Comparison of ENCODE assay signal across 9 mouse cellular contexts in genomic region chr7:144585648-144586047, GRCm38 (mm10). TPM values are rescaled to one million over a fixed set of nuclear protein-coding genes. Genes with fewer than 3 reads are reported as not detected.
DNase-seq lines count a peak whose midpoint lies in the region; ATAC-seq and TF ChIP-seq lines count a peak whose summit lies in the region.
"Had no signal": no experiment of that assay in that cellular context is flagged by ENCODE, and none has a peak within 500 bp of the region (broad histone marks: within the 10 kb centered on the region; RNA-seq: fewer than 3 reads in every experiment).

No protein-coding gene starts in this region.

- peaks cover 14% of the 10 kb centered on the region for H3K4me1 ChIP-seq in forebrain, postnatal 0 days (ENCODE audit: insufficient read depth)
- H3K4me1 ChIP-seq in forebrain, embryonic 13.5 days: peaks cover 22% of the 10 kb centered on the region
- H3K4me1 ChIP-seq in G1E (ENCODE audit: insufficient read depth, low read depth, low read length): peaks cover 25% of the 10 kb centered on the region
- H3K4me1 ChIP-seq in limb, embryonic 14.5 days (ENCODE audit: control insufficient read depth, insufficient read depth, low read length): peaks cover 13% of the 10 kb centered on the region

- no peaks in the 10 kb centered on the region for H3K27me3 ChIP-seq in forebrain, postnatal 0 days (ENCODE audit: insufficient read depth, low read length)
- H3K27me3 ChIP-seq in forebrain, embryonic 13.5 days: peaks cover 16% of the 10 kb centered on the region; the same call in 1 of the 2 replicates
- no peaks in the 10 kb centered on the region for H3K27me3 ChIP-seq in G1E (ENCODE audit: insufficient read depth, low read length)
- no peaks in the 10 kb centered on the region for H3K27me3 ChIP-seq in limb, embryonic 14.5 days (ENCODE audit: control insufficient read depth, insufficient read depth, low read length)
- H3K27me3 ChIP-seq: limb, embryonic 15.5 days had no signal

- H3K4me2 ChIP-seq in forebrain, postnatal 0 days (ENCODE audit: low read depth): no peak overlapping the region
- H3K4me2 ChIP-seq in forebrain, embryonic 13.5 days: no peak overlapping the region
- H3K4me2 ChIP-seq in limb, embryonic 14.5 days (replicated peaks; ENCODE audit: low read depth, low read length, severe bottlenecking): no peak overlapping the region
- H3K4me2 ChIP-seq: limb, embryonic 15.5 days had no signal

- no peaks in the 10 kb centered on the region for H3K36me3 ChIP-seq in forebrain, postnatal 0 days (ENCODE audit: insufficient read depth)
- H3K36me3 ChIP-seq in forebrain, embryonic 13.5 days (ENCODE audit: poor library complexity, severe bottlenecking): no peaks in the 10 kb centered on the region
- H3K36me3 ChIP-seq in G1E (replicated peaks): peaks cover 18% of the 10 kb centered on the region
- 0 out of 2 replicates have a peak, but pooled peaks cover 3% of the 10 kb centered on the region for H3K36me3 ChIP-seq in limb, embryonic 14.5 days (ENCODE audit: control insufficient read depth, insufficient read depth, low read length)
- H3K36me3 ChIP-seq: limb, embryonic 15.5 days had no signal

- intact Hi-C loops in heart, postnatal 14 days (cut with DNase I): loop anchor here (2.0 to 5.0 kb wide), 2 partner anchors 322 to 369 kb away; no protein-coding TSS in a partner anchor

- H3K4me3 ChIP-seq in forebrain, postnatal 0 days (ENCODE audit: low read depth, low read length): no peak overlapping the region
- no peak overlapping the region for H3K4me3 ChIP-seq in forebrain, embryonic 13.5 days
- no peak overlapping the region for H3K4me3 ChIP-seq in G1E (ENCODE audit: low read depth, low read length)
- no peak overlapping the region for H3K4me3 ChIP-seq in limb, embryonic 14.5 days (replicated peaks; ENCODE audit: low read length)
- H3K4me3 ChIP-seq: limb, embryonic 15.5 days had no signal

- 0 out of 2 replicates have a peak, but pooled peaks have one; percentile 15 for TF ChIP-seq POLR2A in limb, embryonic 14.5 days (IDR thresholded peaks at IDR 0.05; ENCODE audit: borderline replicate concordance, extremely low read depth, insufficient read depth, insufficient read length)

- H3K27ac ChIP-seq in forebrain, postnatal 0 days (ENCODE audit: low read depth, low read length): no peak overlapping the region
- no peak overlapping the region for H3K27ac ChIP-seq in forebrain, embryonic 13.5 days
- no peak overlapping the region for H3K27ac ChIP-seq in limb, embryonic 14.5 days (replicated peaks; ENCODE audit: low read depth, low read length)
- H3K27ac ChIP-seq: limb, embryonic 15.5 days had no signal

- peak; percentile 81 for DNase-seq in forebrain, postnatal 0 days
- peak; percentile 31 for DNase-seq in G1E (ENCODE audit: low spot score)
- DNase-seq in cerebellum, postnatal 36 days: peak; percentile 66 to 72
- DNase-seq in heart, postnatal 14 days: peak; percentile 74 to 87
- DNase-seq in limb, embryonic 14.5 days (ENCODE audit: low spot score): peak; percentile 51
- peak; percentile 85 for DNase-seq in retina, postnatal 1 day
- DNase-seq in thymus, postnatal 4 days: peak; percentile 78

- WGBS in forebrain, postnatal 0 days: 10% methylated on average over 6 of the region's 6 CpGs
- 7% methylated on average over 6 of the region's 6 CpGs for WGBS in forebrain, embryonic 13.5 days
- 11% methylated on average over 6 of the region's 6 CpGs for WGBS in limb, embryonic 14.5 days

- no peak for ATAC-seq in forebrain, postnatal 0 days
- no peak for ATAC-seq in forebrain, embryonic 13.5 days
- ATAC-seq in G1E (ENCODE audit: extremely low read depth, insufficient number of reproducible peaks, low FRiP score, poor library complexity, severe bottlenecking): no peak
- no peak for ATAC-seq in limb, embryonic 14.5 days (ENCODE audit: low FRiP score, low read depth)

- H3K9ac ChIP-seq in forebrain, postnatal 0 days: no peak overlapping the region
- H3K9ac ChIP-seq in forebrain, embryonic 13.5 days: no peak overlapping the region
- no peak overlapping the region for H3K9ac ChIP-seq in limb, embryonic 14.5 days (ENCODE audit: low read depth, low read length, severe bottlenecking)
- H3K9ac ChIP-seq: limb, embryonic 15.5 days had no signal

- TF ChIP-seq CTCF in forebrain, postnatal 0 days (IDR thresholded peaks at IDR 0.05; ENCODE audit: low read depth): peak; percentile 96
- TF ChIP-seq CTCF in G1E (IDR thresholded peaks at IDR 0.05; ENCODE audit: low read depth, low read length): peak; percentile 86

- H3K9me3 ChIP-seq in forebrain, postnatal 0 days (ENCODE audit: low read length): no peaks in the 10 kb centered on the region
- H3K9me3 ChIP-seq in forebrain, embryonic 13.5 days (replicated peaks): no peaks in the 10 kb centered on the region
- no peaks in the 10 kb centered on the region for H3K9me3 ChIP-seq in G1E (replicated peaks)
- no peaks in the 10 kb centered on the region for H3K9me3 ChIP-seq in limb, embryonic 14.5 days (ENCODE audit: control insufficient read depth, low read length)
- H3K9me3 ChIP-seq: limb, embryonic 15.5 days had no signal

RNA-seq across cellular contexts. Expression of gene Fadd, which starts 3.4 kb away (rescaled TPM):
- 2.6 and 2.7 TPM in 2 replicates for total RNA-seq in forebrain, postnatal 0 days (2014; rRNA removed)
- polyA plus RNA-seq in forebrain, postnatal 0 days (2015; fragmentation: Nextera tagmentation; extraction: Ambion mirVana): 2.5 and 3.0 TPM in 2 replicates
- 7.1 and 7.7 TPM in 2 replicates for polyA plus RNA-seq in forebrain, embryonic 13.5 days (2015; fragmentation: Nextera tagmentation; extraction: Ambion mirVana)
- 9.7 and 10.3 TPM in 2 replicates for total RNA-seq in G1E (2014; fragmentation: Nextera tagmentation)
- total RNA-seq in G1E (2017): 7.3 and 8.0 TPM in 2 replicates
- polyA plus RNA-seq in G1E (2012): 4.5 and 4.7 TPM in 2 replicates
- total RNA-seq in heart, postnatal 14 days (2021): 1 to 10 TPM; 7.0 to 7.2 TPM
- polyA plus RNA-seq in limb, embryonic 14.5 days (2012; rRNA removed): 9.3 and 10.8 TPM in 2 replicates
- 9.6 and 11.0 TPM in 2 replicates for polyA plus RNA-seq in limb, embryonic 14.5 days (2014; fragmentation: Nextera tagmentation; extraction: Ambion mirVana)

RNA-seq across cellular contexts. Expression of gene Ppfia1, which starts 32.1 kb away (rescaled TPM):
- 32.2 and 53.8 TPM in 2 replicates for total RNA-seq in forebrain, postnatal 0 days (2014; rRNA removed)
- 12.0 and 15.2 TPM in 2 replicates for polyA plus RNA-seq in forebrain, postnatal 0 days (2015; fragmentation: Nextera tagmentation; extraction: Ambion mirVana)
- polyA plus RNA-seq in forebrain, embryonic 13.5 days (2015; fragmentation: Nextera tagmentation; extraction: Ambion mirVana): 29.0 and 32.1 TPM in 2 replicates
- total RNA-seq in G1E (2014; fragmentation: Nextera tagmentation) (93.4 and 103 TPM in 2 replicates), G1E (2017) (37.6 and 62.3 TPM in 2 replicates)
- polyA plus RNA-seq in G1E (2012): 68.1 and 91.8 TPM in 2 replicates
- total RNA-seq in heart, postnatal 14 days (2021): 10 to 100 TPM; 46.3 to 54.8 TPM
- 58.1 and 63.6 TPM in 2 replicates for polyA plus RNA-seq in limb, embryonic 14.5 days (2012; rRNA removed)
- 41.7 and 42.0 TPM in 2 replicates for polyA plus RNA-seq in limb, embryonic 14.5 days (2014; fragmentation: Nextera tagmentation; extraction: Ambion mirVana)

Comparison
In these comparisons a context has a peak if more than half of its experiments do, and no peak if none do; other contexts are left out.
1. DNase-seq: peak in every context shown above with its lines; median percentile 85 in retina, postnatal 1 day; 81 in forebrain, postnatal 0 days; 80 in heart, postnatal 14 days; 78 in thymus, postnatal 4 days; 69 in cerebellum, postnatal 36 days; 51 in limb, embryonic 14.5 days; 31 in G1E.